Mouse (Mus musculus): ENCODE data around the gene Ifitm5. TPM values are rescaled to one million over a fixed set of nuclear protein-coding genes. Genes with fewer than 3 reads are reported as not detected.
A peak's percentile ranks its signal among the peaks of the same experiment; 100 is the strongest.
"Not testable (repeated sequence)": the region's sequence is repeated elsewhere in the genome, so short reads cannot be mapped to it uniquely, and the experiment has no call there.

Gene Ifitm5
- not detected for total RNA-seq (2021)
- long read RNA-seq, experiment 1: 0 reads
- long read RNA-seq, experiment 2: 0 reads

GRCm38 (mm10) chr7:140949824-140950530, at the start of gene Ifitm5:
TSS of gene Ifitm5 (minus strand) at chr7:140950291.
- no peak for DNase-seq (ENCODE audit: low spot score in 2 of 2)

- no peak for DNase-seq (ENCODE audit: low spot score in 2 of 2)
These were observed 49.0 kb upstream of the Ifitm5 start for GRCm38 (mm10) chr7:140998853-140999700.

GRCm38 (mm10) chr7:140997817-140998216, 47.7 kb upstream of the Ifitm5 start:
- DNase-seq (ENCODE audit: low spot score in 2 of 2): no peak

DNA sequence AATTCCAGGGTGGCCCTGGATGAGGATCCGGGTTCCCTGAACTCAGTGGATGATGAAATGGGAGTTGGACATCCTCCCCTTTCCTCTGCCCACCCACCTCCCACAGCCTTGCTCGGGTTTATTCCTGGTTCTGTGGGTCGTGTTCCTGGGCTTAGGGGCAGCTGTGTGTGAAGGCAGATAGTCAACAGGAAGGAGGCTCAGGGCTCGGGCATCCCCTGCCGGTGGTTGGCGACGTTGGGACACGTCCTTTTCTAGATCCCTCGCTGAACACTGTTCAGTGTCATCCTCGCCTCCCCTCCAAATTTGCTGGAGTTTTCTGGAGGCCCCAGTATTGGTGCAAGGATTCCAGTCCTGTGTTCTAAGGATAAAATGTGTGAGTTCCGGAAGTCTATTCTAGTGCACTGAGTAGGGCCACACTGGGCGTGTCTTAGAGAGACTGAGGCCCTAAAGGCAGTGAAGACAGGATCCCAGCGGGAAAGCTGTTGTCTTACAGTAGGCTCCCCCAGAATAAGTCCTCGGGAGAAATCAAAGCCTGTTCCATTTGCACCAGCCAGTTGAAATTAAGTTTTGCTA, 41.1 kb upstream of the Ifitm5 start:
- DNase-seq (ENCODE audit: low spot score in 2 of 2): no peak

DNA sequence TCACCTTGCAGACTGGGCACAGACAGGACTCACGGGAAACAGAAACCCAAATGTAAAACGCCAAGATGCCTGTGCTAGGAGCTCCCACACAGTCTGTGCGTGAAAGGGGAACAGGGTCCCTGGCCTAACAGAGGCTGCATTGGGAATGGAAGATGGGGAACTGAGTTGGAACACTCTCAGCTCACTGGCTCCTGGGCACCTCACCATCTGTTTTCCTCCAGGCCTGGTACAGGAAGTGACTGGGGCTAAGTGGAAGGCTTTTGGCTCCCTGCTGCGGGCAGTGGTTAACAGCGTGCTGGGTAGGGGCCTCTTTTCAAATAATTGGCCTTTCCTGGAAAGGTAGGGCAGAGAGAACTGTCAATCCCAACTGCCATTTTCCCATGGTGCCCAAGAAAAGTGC, 40.5 kb upstream of the Ifitm5 start:
- DNase-seq (ENCODE audit: low spot score in 2 of 2): no peak

DNA sequence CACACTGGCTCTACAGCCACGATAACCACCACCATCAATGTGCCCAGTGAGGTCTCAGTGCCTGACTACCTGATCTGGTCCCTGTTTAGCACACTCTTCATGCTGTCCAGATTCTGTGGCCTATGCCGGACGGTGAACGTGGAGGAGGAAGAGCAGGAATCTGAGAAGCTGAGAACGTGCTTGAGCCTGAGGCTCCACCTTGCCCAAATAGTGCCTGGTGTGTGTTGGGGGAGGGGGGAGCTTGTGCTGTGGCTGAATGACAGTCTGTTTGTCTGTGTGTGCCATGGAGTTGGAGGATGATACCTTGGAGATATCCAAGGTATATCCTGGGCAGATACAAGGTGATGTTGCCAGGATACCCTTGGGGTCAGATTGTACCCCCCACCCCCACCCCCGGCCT, 40.1 kb upstream of the Ifitm5 start:
- DNase-seq (ENCODE audit: low spot score in 2 of 2): no peak

GRCm38 (mm10) chr7:140989022-140989421, 38.9 kb upstream of the Ifitm5 start:
- no peak for DNase-seq (ENCODE audit: low spot score in 2 of 2)

DNA sequence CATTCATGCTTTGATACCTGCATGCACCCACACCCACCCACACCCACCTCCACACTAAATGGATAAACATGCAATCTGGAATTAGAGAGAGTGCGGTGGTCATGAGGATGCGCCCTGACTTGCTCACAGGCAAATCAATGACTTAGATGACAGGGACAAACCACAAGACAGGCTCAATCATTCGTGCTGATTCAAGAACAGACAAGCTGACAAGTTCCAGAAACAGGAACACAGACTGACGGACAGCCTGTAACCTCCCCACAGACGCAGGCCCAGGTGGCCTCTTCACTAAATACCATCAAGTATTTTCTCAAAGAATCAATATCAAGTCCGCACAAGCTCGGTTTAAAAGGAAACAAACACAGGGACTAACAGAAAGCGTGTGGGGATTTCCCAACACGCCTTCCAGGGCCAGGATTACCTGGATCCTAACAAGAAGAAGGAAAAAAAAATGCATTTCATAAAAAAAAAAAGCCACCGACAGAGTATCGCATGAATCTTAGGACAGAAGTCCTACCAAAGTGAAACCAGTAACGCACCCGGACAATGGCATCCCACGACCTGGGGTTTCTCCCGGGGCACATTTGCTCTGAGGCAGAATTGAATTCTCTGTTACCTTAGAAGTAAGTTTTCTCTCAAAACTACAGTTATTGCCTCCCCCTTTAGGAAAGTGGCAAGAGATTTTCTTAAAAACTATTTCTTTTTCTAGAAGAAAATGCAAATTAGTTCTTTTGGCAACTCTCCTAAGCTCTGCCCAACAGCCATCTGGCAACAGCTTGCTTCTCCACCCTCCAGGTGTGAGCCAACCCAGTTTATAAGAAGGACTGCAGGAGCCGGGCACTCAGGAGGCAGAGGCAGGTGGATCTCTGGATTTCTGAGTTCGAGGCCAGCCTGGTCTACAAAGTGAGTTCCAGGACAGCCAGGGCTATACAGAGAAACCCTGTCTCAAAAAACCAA, 37.4 kb upstream of the Ifitm5 start:
- DNase-seq (ENCODE audit: low spot score in 2 of 2): peak in 1 of 2 experiments; percentile 12

- DNase-seq (ENCODE audit: low spot score in 2 of 2): no peak
These were observed 32.9 kb upstream of the Ifitm5 start for GRCm38 (mm10) chr7:140982971-140983370.

DNA sequence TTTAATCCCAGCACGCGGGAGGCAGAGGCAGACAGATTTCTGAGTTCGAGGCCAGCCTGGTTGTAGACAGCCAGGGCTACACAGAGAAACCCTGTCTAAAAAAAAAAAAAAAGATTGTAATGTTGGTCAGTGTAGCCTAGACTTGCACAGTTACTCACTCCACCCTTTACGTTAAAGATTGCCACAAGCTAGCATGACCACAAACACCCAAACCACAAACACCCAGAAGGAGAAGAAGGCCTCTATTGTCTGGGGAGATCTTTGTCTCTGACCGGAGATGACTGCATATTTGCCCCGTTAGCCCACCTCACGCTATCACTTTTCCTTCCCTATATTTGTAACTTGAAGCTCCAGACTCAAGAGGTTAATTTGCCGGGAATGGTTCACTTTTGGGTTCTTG, 31.6 kb upstream of the Ifitm5 start:
- DNase-seq (ENCODE audit: low spot score in 2 of 2): no peak

GRCm38 (mm10) chr7:140976720-140977119, 26.6 kb upstream of the Ifitm5 start:
- DNase-seq (ENCODE audit: low spot score in 2 of 2): not testable (repeated sequence)

DNA sequence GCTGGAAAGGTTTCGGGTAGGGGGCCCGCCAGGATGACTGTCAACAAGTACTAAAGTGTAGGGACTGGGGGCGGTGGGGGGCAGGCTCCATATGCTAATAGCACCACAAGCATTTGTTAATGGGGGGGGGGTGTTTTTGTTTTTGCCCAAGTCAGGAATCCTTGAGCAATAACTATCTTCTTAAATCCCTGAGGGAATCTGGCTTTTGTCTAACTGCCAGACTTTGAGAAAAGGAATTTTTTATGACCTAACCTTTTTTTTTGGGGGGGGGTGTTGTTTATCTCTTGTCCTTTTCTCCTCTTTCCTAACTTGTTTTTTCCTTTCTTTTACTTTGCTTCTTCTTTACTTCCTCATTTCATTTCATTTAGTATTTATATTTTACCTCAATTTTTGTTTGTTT, 25.4 kb upstream of the Ifitm5 start:
- DNase-seq (ENCODE audit: low spot score in 2 of 2): no peak

GRCm38 (mm10) chr7:140974940-140975339, 24.8 kb upstream of the Ifitm5 start:
- DNase-seq (ENCODE audit: low spot score in 2 of 2): no peak

DNA sequence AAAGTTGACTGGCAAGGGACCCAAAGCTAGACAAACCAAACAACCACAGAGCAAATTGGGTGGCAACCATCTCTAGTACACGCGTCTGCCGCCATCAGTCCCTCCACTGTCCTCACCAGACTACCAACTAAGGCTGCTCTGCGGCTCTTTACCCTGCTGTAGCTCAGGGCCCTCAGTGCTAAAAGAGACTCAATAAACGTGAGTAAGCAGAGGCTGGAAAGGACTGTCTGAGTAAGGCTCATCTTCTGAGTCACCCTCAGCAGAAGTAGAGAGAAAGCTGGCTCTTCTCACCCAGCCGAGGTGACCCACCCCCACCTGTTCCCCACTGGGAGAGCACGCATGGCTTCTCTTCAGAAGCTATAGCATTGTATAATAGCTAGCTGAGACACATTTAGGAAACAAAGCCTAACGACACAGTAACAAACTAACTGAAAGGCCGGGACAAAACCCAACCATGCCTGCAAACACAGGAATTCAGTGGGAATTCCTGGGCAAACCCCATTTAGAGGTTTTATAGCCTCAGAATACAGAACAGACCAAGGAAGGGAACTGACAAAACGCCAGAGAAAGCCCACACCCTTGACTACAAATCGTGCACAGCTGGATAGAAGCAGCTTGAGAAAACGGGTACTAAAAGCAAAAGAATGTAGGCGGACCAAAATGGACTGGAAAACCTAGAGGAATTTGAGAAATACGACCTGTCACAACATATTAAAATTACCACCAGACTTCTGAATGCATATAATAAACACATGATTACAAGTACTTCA, 23.5 kb upstream of the Ifitm5 start:
- no peak for DNase-seq (ENCODE audit: low spot score in 2 of 2)

GRCm38 (mm10) chr7:140971479-140972171, 21.5 kb upstream of the Ifitm5 start:
- no peak for DNase-seq (ENCODE audit: low spot score in 2 of 2)

GRCm38 (mm10) chr7:140970931-140971330, 20.8 kb upstream of the Ifitm5 start:
- DNase-seq (ENCODE audit: low spot score in 2 of 2): no peak

DNA sequence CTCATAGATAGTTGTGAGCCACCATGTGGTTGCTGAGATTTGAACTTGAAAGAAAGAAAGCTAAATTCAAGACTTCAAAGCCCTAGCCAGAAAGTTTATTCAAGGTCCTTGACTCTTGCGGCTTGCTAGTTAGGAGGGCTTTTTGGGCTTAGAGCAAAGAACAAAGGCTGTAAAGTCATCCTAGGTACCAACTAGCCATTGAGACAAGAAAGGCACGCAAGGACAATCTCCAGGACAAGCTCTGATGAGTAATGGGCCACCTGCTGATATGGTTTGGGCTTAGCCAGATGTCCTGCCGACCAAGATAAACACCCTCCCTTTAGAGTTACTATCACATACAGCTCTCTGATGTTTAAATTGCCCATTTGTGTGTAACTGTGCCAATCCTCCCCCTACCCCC, 18.6 kb upstream of the Ifitm5 start:
- not testable (repeated sequence) for DNase-seq (ENCODE audit: low spot score in 2 of 2)

- DNase-seq (ENCODE audit: low spot score in 2 of 2): no peak
These were observed 17.9 kb upstream of the Ifitm5 start for GRCm38 (mm10) chr7:140967862-140968591.

- DNase-seq (ENCODE audit: low spot score in 2 of 2): no peak
These were observed 16.8 kb upstream of the Ifitm5 start, which contains the start of gene Ifitm1 for GRCm38 (mm10) chr7:140966921-140967320. TSS of gene Ifitm1 (plus strand) at chr7:140967221.
